Mouse (Mus musculus): Measurements from ENCODE around the gene Fkbp1a.

DNA sequence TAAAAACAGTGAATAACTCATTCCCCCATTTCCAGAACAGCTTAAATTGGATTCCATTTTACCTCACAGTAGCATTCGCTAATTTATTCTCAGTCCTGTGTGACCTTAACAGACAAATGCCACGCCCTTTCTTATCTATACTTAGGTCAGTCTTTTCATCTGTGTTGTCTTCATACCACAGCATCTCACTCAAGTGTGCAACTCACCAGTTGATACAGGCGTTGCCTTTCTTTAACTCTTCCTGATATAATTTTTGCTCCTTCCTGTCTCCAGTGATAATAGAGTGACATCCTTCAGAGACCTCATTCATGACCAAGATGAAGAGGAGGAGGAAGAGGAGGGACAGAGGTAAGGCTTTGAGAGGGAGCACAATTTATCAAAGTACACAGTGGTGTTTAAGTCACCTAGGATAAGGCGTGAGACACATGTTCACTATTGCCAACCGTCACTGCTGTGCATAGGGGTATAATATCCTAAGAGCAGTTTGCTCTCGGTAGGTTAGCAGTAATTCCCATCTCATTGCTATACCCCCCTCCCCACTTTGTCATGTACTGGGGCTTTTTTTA is 41.8 kb upstream of the Fkbp1a start:
- TF ChIP-seq CTCF (IDR thresholded peaks at IDR 0.05; ENCODE audit: low read depth) (no peak), EP300 (IDR thresholded peaks at IDR 0.05; ENCODE audit: low read depth) (no peak)
